Mouse (Mus musculus): Measurements from ENCODE around the gene Zfp280d. TPM values are rescaled to one million over a fixed set of nuclear protein-coding genes. Genes with fewer than 3 reads are reported as not detected.
A peak's percentile ranks its signal among the peaks of the same experiment; 100 is the strongest.

Gene Zfp280d
- 763 TPM in 1 of 2 replicates, not detected in the other for polyA plus RNA-seq (2012; ENCODE audit: insufficient read depth, insufficient read length, low replicate concordance, missing spikeins)

DNA sequence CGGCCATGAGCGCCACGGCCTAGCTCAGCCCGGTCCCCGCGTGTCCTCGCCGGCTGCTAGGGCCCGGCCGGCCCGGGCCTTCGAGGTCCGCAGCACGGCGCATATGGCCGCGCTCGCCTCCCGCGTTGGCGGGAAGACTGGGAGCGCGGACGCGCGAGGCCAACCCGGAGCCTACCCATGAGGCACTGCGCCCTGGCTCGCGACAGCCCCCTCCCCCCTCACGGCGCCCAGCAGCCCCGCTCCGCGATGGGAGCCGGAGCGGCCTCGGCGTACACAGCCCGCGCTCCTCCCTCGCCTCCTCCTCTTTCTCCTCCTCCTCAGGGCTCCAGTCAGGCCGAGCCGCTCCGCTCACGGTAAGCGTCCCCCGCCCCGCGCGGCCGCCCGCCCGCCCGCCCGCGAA lies at the start of gene Zfp280d:
Gene Zfp280d (plus strand): TSS at position 184 of the 400 bp plus-strand sequence.
- H3K27ac ChIP-seq (ENCODE audit: insufficient read depth, low read depth, low read length), result peak within 1 kb of the TSS; percentile 94
- no peaks in the 10 kb centered on the region for H3K4me1 ChIP-seq (ENCODE audit: control insufficient read depth, insufficient read depth, low read length)
- H3K4me3 ChIP-seq (ENCODE audit: insufficient read depth, low read depth, low read length), result peak within 1 kb of the TSS; percentile 71
- 4% methylated on average over 57 of the region's 57 CpGs for WGBS
- TF ChIP-seq POLR2A (IDR thresholded peaks at IDR 0.05; ENCODE audit: insufficient read depth, low read depth, low read length) (peak; percentile 89), CTCF (IDR thresholded peaks at IDR 0.05; ENCODE audit: insufficient read depth, low read depth, low read length) (no peak)

- Histone ChIP-seq H3K27ac (ENCODE audit: insufficient read depth, low read depth, low read length) (no peak overlapping the region), H3K4me1 (ENCODE audit: control insufficient read depth, insufficient read depth, low read length) (peaks cover 3% of the 10 kb centered on the region; the same call in 1 of the 2 replicates), H3K4me3 (ENCODE audit: insufficient read depth, low read depth, low read length) (no peak overlapping the region)
- 82% methylated on average over 6 of the region's 6 CpGs for WGBS
- TF ChIP-seq POLR2A (IDR thresholded peaks at IDR 0.05; ENCODE audit: insufficient read depth, low read depth, low read length), result no peak
These were observed 48.1 kb upstream of the Zfp280d start for GRCm38 (mm10) chr9:72226536-72226935.

- TF ChIP-seq POLR2A (IDR thresholded peaks at IDR 0.05; ENCODE audit: insufficient read depth, low read depth, low read length), result no peak
- TF ChIP-seq CTCF (IDR thresholded peaks at IDR 0.05; ENCODE audit: insufficient read depth, low read depth, low read length), result no peak
- Histone ChIP-seq H3K4me1 (ENCODE audit: control insufficient read depth, insufficient read depth, low read length) (no peaks in the 10 kb centered on the region), H3K4me3 (ENCODE audit: insufficient read depth, low read depth, low read length) (no peak overlapping the region), H3K27ac (ENCODE audit: insufficient read depth, low read depth, low read length) (no peak overlapping the region)
- WGBS, result 81% methylated on average over 1 of the region's 1 CpGs
These were observed 22.0 kb upstream of the Zfp280d start for GRCm38 (mm10) chr9:72252656-72253055.

DNA sequence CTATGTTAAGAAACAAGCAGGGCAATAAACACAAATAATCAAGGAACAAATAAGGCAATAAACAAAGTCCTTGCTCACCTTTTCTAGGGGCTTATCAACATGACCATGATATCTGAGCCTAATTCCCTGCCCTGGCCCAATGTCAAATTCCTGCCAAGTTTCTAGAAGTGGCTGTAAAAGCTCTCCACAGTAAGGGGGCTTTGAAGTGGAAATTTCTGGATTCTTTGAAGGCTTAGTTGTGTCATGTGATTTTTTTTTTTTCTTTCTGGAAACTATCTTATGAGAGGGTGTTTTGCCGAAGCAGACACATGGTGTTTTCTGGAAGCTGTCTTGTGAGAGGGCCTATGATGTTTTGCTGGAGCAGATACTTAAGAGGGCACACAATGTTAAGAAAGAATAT lies 19.4 kb upstream of the Zfp280d start:
- Histone ChIP-seq H3K4me1 (ENCODE audit: control insufficient read depth, insufficient read depth, low read length) (peaks cover 1% of the 10 kb centered on the region; the same call in 1 of the 2 replicates), H3K27ac (ENCODE audit: insufficient read depth, low read depth, low read length) (no peak overlapping the region), H3K4me3 (ENCODE audit: insufficient read depth, low read depth, low read length) (no peak overlapping the region)
- no peak for TF ChIP-seq POLR2A (IDR thresholded peaks at IDR 0.05; ENCODE audit: insufficient read depth, low read depth, low read length)
- TF ChIP-seq CTCF (IDR thresholded peaks at IDR 0.05; ENCODE audit: insufficient read depth, low read depth, low read length), result no peak
- WGBS, result 57% methylated on average over 1 of the region's 1 CpGs

DNA sequence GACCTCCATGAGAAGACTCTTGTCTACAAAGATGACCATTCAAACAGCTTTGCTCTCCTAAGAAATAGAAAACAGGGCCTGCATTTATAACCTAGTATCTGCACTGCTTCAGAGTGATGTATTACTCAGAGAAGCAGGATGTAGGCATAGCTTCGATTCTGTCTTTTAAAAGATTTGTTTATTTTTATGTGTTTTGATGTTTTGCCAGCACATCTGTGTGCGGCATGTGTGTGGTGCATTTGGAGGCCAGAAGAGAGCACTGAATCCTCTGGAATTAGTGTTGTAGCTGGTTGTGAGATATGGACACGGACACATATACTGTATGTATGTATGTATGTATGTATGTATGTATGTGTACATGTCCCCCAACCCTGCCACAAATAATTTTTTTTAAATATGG lies 18.0 kb upstream of the Zfp280d start:
- peaks cover 2% of the 10 kb centered on the region; the same call in 1 of the 2 replicates for H3K4me1 ChIP-seq (ENCODE audit: control insufficient read depth, insufficient read depth, low read length)
- H3K27ac ChIP-seq (ENCODE audit: insufficient read depth, low read depth, low read length), result no peak overlapping the region
- WGBS, result 70% methylated on average over 3 of the region's 3 CpGs
- TF ChIP-seq CTCF (IDR thresholded peaks at IDR 0.05; ENCODE audit: insufficient read depth, low read depth, low read length) (no peak), POLR2A (IDR thresholded peaks at IDR 0.05; ENCODE audit: insufficient read depth, low read depth, low read length) (no peak)
- H3K4me3 ChIP-seq (ENCODE audit: insufficient read depth, low read depth, low read length), result no peak overlapping the region

DNA sequence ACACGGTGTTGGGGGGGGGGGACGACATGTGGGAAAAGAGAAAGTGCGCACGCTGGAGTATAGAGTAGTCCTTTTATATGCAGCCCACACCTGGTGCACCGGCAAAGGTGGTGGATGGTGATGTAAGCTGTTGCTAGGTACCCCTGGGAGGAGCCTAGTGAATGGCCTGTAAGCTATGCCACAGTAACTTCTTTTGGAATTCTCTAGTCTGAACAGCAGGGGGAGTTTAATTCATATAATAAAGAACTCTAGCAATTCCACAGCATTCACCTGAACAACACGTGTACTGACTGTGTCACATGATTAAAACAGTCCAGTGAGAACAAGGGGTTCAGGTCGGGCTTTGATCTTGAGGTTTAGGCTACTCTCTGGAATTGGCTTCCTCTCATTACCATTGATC lies 14.3 kb upstream of the Zfp280d start:
- Histone ChIP-seq H3K27ac (ENCODE audit: insufficient read depth, low read depth, low read length) (no peak overlapping the region), H3K4me3 (ENCODE audit: insufficient read depth, low read depth, low read length) (no peak overlapping the region), H3K4me1 (ENCODE audit: control insufficient read depth, insufficient read depth, low read length) (peaks cover 2% of the 10 kb centered on the region; the same call in 1 of the 2 replicates)
- 24% methylated on average over 7 of the region's 7 CpGs for WGBS
- TF ChIP-seq POLR2A (IDR thresholded peaks at IDR 0.05; ENCODE audit: insufficient read depth, low read depth, low read length), result no peak
- TF ChIP-seq CTCF (IDR thresholded peaks at IDR 0.05; ENCODE audit: insufficient read depth, low read depth, low read length), result no peak

DNA sequence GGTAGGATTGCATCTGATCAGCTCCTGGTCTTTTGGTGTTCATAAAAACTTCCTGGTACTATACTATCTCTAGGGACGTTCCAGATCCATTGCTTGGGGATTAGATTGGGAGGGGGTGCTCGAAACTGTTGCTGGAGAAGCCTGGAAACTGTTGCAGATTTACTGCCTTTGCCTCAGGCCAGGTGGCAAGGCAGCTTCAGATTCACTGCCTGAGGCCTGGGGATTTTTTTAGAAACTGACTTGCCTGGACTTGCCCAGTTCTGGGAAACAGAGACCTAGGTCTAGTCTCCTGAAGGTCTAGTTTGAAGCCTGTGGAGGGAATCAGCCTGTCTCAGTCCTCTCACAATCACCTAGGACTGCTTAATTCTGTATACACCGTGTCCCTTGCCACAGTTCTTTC lies 9.8 kb upstream of the Zfp280d start:
- TF ChIP-seq CTCF (IDR thresholded peaks at IDR 0.05; ENCODE audit: insufficient read depth, low read depth, low read length) (no peak), POLR2A (IDR thresholded peaks at IDR 0.05; ENCODE audit: insufficient read depth, low read depth, low read length) (no peak)
- no peak overlapping the region for H3K27ac ChIP-seq (ENCODE audit: insufficient read depth, low read depth, low read length)
- peaks cover 2% of the 10 kb centered on the region; the same call in 1 of the 2 replicates for H3K4me1 ChIP-seq (ENCODE audit: control insufficient read depth, insufficient read depth, low read length)
- no peak overlapping the region for H3K4me3 ChIP-seq (ENCODE audit: insufficient read depth, low read depth, low read length)
- WGBS, result 78% methylated on average over 3 of the region's 3 CpGs

- Histone ChIP-seq H3K4me3 (ENCODE audit: insufficient read depth, low read depth, low read length) (no peak overlapping the region), H3K27ac (ENCODE audit: insufficient read depth, low read depth, low read length) (no peak overlapping the region), H3K4me1 (ENCODE audit: control insufficient read depth, insufficient read depth, low read length) (no peaks in the 10 kb centered on the region)
- WGBS, result 68% methylated on average over 1 of the region's 1 CpGs
- TF ChIP-seq CTCF (IDR thresholded peaks at IDR 0.05; ENCODE audit: insufficient read depth, low read depth, low read length) (no peak), POLR2A (IDR thresholded peaks at IDR 0.05; ENCODE audit: insufficient read depth, low read depth, low read length) (no peak)
These were observed 4.5 kb upstream of the Zfp280d start for GRCm38 (mm10) chr9:72270146-72270545.

DNA sequence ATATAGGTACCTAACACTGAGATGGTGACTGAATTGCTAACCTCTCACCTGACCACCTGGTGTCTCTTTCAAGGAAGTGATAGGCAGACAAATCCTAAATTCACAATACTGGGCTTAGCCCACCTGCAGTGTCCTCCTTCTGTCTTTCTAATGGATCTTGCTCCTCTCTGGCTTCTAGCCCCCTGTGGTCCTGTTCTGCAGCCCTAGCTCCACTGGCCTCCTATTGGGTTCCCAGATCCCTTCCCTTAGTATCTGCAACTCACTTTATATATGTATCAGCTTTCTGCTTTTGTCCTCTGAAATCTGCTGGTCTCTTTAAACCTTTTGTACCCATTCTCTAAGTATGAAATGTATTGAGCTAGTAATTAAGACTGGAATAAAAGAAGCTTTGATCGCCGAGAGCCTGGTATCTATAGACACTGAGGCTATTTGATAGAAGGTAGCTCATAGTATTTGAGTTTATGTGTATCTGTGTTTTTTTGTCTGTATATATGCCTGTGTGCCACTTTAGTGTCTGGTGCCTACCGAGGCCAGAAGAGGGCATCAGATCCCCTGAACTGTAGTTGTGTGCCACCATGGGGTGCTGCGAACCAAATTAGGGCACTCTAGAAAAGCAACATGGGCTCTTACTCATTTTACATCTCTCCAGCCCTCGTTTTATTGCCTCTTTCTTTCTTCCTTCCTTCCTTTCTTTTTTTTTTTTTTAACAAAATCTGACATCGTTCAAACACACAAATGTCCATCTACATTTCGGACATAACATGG lies 832 bp upstream of the Zfp280d start:
- no peak overlapping the region for H3K27ac ChIP-seq (ENCODE audit: insufficient read depth, low read depth, low read length)
- 83% methylated on average over 7 of the region's 7 CpGs for WGBS
- no peak overlapping the region for H3K4me3 ChIP-seq (ENCODE audit: insufficient read depth, low read depth, low read length)
- no peaks in the 10 kb centered on the region for H3K4me1 ChIP-seq (ENCODE audit: control insufficient read depth, insufficient read depth, low read length)
- TF ChIP-seq POLR2A (IDR thresholded peaks at IDR 0.05; ENCODE audit: insufficient read depth, low read depth, low read length) (no peak), CTCF (IDR thresholded peaks at IDR 0.05; ENCODE audit: insufficient read depth, low read depth, low read length) (no peak)

Measured in olfactory bulb, adult 2 months (tissue).